Mouse (Mus musculus): ENCODE results near the gene Sstr1.

Sstr1 gene

DNA sequence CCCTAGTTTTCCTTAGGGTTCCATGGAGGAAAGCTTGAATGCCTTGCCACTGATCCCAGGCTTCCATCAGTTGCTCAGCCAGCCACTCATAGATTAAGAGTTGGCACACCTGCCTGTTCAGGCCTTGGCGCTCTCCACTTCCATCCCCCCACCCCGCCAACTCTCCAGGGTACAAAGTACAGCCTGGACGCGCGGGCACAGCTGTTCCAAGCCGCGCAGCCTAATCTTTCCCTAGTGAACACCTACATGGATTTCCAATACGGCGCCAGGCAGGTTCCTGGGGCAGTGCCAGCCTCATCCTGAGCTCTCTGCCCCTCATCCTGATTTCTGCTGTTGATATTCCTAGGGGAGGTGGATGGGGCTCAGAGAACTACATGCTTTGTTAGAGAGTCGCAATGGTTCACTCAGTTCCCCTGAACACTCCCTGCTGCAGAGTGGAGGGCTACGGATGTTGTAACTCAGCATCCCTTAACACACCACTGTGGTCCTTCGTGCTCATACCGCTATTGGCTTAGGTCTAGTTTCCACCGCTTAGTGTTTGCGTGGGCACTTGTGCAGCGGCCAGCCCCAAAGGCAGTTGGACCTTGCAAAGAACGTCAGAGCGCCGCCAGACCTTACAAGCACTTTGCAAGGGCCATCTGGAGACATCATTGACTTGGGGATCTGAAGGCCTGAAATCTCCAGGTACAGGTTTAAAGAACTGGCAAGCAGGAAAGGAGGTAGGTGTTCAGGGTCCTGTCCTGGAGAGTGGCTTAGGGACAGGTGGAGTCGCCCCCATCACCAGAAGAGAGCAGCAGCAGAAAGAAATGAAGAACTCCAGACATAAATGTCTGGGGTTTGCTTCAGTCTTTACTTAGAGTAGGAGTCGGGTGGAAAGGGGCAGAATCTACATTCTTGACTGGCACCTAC is at the start of gene Sstr1:
TSS of gene Sstr1 (plus strand) at position 610 of the 909 bp plus-strand sequence.
- no peak for DNase-seq

DNA sequence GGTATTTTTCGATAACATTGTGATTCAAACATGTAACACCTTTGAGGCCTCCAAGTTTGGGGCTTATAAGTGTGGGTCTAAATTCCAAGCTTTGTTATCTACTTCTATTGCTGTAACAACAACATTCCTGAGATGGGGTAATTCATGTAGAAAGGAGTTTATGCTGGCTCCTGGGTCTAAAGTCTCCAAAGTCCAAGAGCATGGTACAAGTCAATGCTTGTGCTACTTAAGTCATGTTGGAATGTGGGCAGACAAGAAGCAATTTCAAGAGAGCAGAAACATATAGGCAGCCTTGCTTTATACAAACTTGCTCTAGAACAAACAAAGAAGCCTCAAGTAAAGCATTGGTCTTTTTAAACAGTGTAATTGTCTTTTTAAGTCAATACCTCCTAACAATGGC is 12.8 kb upstream of the Sstr1 start:
- DNase-seq = no peak

DNA sequence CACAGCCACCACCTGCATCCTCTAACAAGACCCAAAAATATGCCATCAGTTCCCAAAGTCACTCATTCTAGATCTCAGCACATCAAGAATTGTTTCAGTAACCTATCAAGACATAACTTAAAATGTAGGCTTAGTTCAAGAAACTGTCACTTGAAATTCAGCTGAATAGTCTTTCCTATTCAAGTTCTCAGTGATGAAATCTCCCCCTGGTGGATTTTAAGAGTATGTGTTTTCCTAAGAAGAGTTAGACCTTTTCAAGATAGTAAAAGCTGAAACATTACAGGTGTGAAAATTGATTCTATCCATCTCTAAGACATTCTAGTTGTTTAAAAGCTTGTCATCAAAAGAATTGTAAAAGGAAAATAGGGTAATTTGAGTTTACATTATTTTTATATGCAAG is 10.4 kb upstream of the Sstr1 start:
- no peak for DNase-seq

DNA sequence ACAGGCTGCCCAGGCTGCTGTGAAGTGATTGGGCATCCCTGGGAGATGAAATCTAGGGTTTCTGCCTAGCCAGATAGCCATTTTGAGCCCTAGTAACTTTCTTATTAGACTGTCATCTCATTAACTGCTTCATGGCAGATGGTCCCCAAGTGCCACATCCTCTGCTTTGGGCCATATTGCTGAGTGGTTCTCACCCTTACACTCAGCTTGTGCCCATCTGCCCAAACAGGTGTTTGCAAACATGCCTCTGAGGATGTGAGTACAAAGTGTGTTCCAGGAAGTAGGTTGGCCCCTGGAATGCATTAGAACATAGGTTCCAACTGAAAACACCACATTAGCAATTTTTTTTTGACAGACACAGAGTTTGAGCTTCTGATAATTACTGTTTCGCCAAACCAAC is 3.6 kb upstream of the Sstr1 start:
- DNase-seq = no peak

DNA sequence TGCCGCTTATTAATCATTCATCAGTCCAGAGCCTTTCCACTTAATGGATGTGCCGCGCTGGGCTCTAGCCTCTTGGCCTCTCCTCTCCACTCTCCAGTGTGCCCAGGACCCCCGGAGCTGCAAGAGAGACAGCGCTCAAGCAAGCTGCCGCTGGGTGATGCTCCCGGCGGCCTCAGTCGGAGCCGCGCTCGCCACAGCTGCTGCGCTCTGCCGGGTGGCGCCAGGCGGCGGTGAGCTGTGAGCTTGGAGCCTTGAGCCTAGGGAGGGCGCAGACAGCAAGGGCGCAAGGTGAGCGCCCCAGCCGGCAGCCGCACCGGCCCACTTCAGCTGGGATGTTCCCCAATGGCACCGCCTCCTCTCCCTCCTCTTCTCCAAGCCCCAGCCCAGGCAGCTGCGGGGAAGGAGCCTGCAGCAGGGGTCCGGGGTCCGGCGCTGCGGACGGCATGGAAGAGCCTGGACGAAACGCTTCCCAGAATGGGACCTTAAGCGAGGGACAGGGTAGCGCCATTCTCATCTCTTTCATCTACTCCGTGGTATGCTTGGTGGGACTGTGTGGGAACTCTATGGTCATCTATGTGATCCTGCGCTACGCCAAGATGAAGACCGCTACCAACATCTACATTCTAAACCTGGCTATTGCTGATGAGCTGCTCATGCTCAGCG is 820 bp downstream of the Sstr1 start:
- no peak for DNase-seq

DNA sequence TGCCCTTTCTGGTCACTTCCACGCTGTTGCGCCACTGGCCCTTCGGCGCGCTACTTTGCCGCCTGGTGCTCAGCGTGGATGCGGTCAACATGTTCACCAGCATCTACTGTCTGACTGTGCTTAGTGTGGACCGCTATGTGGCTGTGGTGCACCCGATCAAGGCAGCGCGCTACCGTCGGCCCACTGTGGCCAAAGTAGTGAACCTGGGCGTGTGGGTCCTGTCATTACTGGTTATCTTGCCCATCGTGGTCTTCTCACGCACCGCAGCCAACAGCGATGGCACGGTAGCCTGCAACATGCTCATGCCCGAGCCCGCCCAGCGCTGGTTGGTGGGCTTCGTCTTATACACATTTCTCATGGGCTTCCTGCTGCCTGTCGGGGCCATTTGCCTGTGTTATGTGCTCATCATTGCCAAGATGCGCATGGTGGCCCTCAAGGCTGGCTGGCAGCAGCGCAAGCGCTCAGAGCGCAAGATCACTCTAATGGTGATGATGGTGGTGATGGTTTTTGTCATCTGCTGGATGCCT is 1.4 kb downstream of the Sstr1 start:
- DNase-seq = no peak

DNA sequence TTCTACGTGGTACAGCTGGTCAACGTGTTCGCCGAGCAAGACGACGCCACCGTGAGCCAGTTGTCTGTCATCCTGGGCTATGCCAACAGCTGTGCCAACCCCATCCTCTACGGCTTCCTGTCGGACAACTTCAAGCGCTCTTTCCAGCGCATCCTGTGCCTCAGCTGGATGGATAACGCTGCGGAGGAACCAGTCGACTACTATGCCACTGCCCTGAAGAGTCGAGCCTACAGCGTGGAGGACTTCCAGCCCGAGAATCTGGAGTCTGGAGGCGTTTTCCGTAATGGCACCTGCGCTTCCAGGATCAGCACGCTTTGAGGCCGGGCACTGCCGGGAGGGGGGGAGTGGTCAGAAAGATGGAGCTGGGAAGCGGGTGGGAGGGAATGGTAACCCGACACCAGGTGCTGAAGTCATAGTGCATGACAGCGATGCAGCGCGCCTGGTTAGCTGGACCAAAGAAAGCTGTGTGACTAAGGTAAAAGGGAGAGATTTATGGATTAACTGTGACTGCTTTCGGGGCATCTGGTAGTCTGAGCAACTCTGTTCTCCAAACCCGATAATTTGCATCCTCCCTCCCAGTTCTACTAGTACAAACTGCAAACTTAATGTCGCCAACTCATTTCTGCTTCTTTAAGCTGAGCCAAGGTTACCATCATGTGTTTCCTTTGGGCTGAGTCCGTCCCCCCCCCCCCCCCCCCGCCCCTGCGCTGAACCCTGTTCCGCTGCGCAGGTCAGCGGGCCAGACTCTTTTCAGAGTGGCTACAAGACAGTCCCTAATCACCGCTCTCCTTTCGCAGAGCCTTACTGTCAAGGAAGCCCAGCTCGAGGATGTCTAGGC is 2.1 kb downstream of the Sstr1 start:
- no peak for DNase-seq

DNA sequence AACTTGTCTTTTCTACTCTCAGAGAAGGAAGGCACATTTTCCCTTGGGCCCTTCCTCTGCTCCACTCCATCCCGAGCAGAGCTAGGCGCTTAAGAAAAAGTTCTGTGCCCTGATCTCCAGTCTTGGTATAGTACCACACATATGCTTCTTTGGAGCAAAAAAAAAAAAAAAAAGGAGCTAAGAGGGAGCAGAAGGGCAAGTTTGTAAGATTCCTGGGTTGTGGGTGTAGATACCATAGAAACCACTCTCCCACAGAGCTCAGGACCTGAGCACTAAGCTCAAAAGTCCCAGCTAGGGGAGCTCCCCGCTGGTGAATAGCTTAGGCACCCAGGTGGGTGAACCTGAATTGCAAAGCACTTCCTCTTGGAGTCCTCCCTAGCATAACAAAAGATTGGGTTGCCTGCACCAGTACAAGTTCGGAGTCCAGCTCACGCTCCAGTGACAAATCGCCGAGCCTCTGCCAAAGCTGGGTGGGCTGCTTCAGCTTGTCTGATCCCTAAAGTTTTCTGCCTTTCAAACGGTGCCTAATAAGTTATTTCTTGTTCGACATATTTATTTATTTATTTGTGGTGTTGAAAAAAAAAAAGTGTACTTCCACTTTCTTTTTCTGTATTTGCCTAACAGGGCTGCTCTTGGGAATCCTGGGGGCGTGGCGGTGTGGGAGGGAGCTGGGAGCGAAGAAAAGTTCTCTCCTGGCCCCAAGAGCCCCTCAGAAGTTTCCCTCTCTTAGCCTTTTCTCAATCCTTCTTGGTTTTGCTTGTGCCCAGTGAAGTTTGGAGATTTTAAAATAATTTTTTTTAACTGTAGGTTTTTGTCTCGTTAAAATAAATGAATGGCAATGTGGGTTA is 2.9 kb downstream of the Sstr1 start:
- no peak for DNase-seq

DNA sequence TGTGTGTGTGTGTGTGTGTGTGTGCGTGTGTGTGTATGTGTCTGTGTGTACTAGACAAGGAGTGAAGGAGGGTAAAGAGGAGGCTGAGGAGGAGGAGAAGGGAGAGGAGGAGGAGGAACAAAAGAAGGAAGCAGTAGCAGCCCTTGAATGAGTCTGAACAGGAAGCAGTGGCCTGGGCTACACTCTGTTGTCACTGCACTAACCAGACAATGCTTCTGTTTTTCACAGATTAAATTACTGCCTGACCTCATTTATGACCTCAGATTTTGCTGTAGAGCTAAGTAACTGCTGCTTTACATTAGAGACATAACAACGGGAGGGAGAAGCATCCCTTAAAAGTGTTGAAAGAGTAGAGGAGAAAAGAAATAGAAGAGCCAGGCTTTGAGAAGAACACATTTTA is 4.6 kb downstream of the Sstr1 start:
- no peak for DNase-seq

DNA sequence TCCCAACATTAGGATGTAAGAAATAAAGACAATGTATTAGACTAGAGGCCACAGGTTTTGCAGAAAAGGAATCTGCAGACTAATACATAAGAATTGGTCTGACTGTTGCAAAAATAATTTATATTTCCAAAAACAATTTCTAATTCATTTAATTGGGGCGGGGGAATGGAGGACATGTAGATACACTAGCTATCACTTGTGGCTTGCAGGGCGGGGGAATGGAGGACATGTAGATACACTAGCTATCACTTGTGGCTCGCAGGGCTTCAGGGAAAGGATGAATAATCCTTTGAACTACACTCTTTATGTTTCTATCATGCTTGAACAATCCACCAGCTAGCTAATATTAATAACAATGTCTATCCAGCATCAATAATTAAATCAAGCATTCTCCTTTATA is 7.5 kb downstream of the Sstr1 start:
- DNase-seq = no peak

DNA sequence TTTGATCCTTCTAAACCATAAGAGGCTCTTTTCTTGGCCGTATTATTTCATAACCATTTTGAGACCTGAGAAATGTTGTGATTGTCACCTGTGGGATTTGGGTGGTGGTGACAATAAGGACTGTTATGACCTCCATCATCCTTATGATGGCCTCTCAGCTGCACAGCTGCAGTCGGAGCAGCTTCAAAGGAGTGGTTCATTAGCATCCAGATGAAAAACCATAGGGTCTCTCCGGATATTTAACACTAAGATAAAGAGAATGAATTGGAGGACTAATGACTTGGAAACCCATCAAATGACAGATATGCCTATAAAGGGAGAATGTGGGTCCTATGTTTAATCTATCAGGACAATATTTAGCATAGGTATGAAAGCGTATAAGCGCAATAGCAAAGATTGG is 14.1 kb downstream of the Sstr1 start:
- DNase-seq = no peak

DNA sequence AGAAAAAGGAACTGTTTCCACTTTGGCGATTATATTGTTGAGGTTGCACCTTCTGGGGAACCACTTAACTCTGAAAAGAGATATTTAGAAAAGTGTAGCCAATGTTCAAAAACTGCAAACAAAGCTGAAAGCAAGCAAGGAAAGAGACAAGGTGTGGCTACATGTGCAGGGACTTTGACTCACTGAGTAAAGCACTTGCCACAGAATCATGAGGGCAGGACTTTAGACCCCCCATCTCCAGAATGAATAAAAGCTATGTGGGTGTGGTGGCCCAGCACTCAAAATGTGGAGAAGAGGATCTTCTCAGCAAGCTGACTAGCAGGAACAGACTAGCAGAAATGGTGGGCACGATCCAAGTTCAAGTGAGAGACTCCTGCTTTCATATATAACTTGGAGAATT is 20.9 kb downstream of the Sstr1 start:
- no peak for DNase-seq

DNA sequence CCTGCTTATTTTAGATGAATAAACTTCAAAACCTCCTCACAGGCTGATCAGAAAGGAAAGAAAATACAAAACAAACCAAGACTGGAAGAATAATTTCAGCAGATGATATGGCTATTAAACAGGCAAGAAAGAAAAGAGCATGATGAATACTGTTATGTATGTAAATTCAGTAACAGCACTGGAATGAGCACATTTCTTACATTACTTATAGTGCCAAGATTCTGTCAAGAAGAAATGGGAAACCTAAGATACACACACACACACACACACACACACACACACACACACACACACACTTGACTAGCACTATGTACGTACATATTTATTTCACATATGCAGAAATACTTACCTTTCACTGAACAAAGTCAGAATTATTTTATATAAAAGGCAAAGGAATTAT is 40.3 kb downstream of the Sstr1 start:
- no peak for DNase-seq
